Mouse (Mus musculus) C2C12 (cell line): ENCODE measurements around the gene Ano1. TPM values are rescaled to one million over a fixed set of nuclear protein-coding genes. Genes with fewer than 3 reads are reported as not detected.

Experiments
- H3K27me3 ChIP-seq: one replicate; pipeline ENCODE4 v1.6.1; 2011; ENCODE audit not compliant: control insufficient read depth, insufficient read depth, insufficient read length
- H3K36me3 ChIP-seq: one replicate; pipeline ENCODE4 v1.6.1; 2011; ENCODE audit not compliant: control insufficient read depth, insufficient read depth
- H3K4me3 ChIP-seq: one replicate; pipeline ENCODE4 v1.5.1; 2011; ENCODE audit warnings: mild to moderate bottlenecking, control low read depth; ENCODE audit not compliant: poor library complexity, insufficient read depth, severe bottlenecking
- H3K79me2 ChIP-seq: one replicate; pipeline ENCODE4 v1.6.1; 2011; ENCODE audit not compliant: control insufficient read depth, insufficient read depth
- H3K79me3 ChIP-seq: one replicate; pipeline ENCODE4 v1.6.1; 2011; ENCODE audit warnings: low read depth, control low read depth
- H3ac ChIP-seq: one replicate; pipeline ENCODE3; 2011; ENCODE audit warnings: low read depth; ENCODE audit not compliant: control insufficient read depth, insufficient read length
- CEBPB ChIP-seq: IDR thresholded peaks from one replicate; pipeline ENCODE4 v1.6.1; 2011; ENCODE audit warnings: low read depth, mild to moderate bottlenecking, control low read depth, moderate library complexity
- CTCF ChIP-seq: IDR thresholded peaks from one replicate; pipeline ENCODE4 v1.5.1; 2011; ENCODE audit not compliant: control insufficient read depth, insufficient read depth, insufficient read length
- FOSL1 ChIP-seq: IDR thresholded peaks from one replicate; pipeline ENCODE4 v1.8.0; 2011; ENCODE audit warnings: mild to moderate bottlenecking, low read length; ENCODE audit not compliant: poor library complexity, insufficient read depth, severe bottlenecking
- MAX ChIP-seq: IDR thresholded peaks from one replicate; pipeline ENCODE4 v1.6.1; 2011; ENCODE audit warnings: mild to moderate bottlenecking, control low read depth
- MYOD1 ChIP-seq: IDR thresholded peaks from one replicate; pipeline ENCODE4 v1.6.1; 2011; ENCODE audit warnings: low read depth; ENCODE audit not compliant: control insufficient read depth, insufficient read length
- MYOG ChIP-seq: IDR thresholded peaks from one replicate; pipeline ENCODE4 v1.6.1; 2011; ENCODE audit not compliant: control insufficient read depth, insufficient read length; ENCODE audit errors: extremely low read depth
- USF1 ChIP-seq: IDR thresholded peaks from one replicate; pipeline ENCODE4 v1.6.1; 2011; ENCODE audit warnings: low read depth, mild to moderate bottlenecking, control low read depth, moderate library complexity
- polyA plus RNA-seq: library from polyadenylated mRNA; unstranded; fragments of >200 nt; fragmentation: generic; extraction: Trizol; gene quantifications from one replicate; pipeline ENCODE4 v1.2.1, GENCODE M21; 2012; ENCODE audit warnings: missing spikeins

Gene Ano1
- polyA plus RNA-seq, 1 experiment: 2.7 TPM

GRCm38 (mm10) chr7:144719956-144720355, 31.8 kb downstream of the Ano1 start:
- H3ac ChIP-seq: no peak overlapping the region
- no peak overlapping the region for H3K4me3 ChIP-seq
- TF ChIP-seq MYOG (no peak), CEBPB (no peak), USF1 (no peak), CTCF (no peak), MYOD1 (no peak), MAX (no peak), FOSL1 (no peak)
- H3K27me3 ChIP-seq: peaks cover 7% of the 10 kb centered on the region
- no peaks in the 10 kb centered on the region for H3K36me3 ChIP-seq
- no peaks in the 10 kb centered on the region for H3K79me2 ChIP-seq
- no peaks in the 10 kb centered on the region for H3K79me3 ChIP-seq

GRCm38 (mm10) chr7:144717736-144718135, 34.0 kb downstream of the Ano1 start:
- H3ac ChIP-seq: no peak overlapping the region
- no peaks in the 10 kb centered on the region for H3K79me2 ChIP-seq
- H3K27me3 ChIP-seq: no peaks in the 10 kb centered on the region
- no peak for TF ChIP-seq FOSL1
- no peak for TF ChIP-seq MYOD1
- no peak overlapping the region for H3K4me3 ChIP-seq
- no peaks in the 10 kb centered on the region for H3K36me3 ChIP-seq
- H3K79me3 ChIP-seq: no peaks in the 10 kb centered on the region

- Histone ChIP-seq H3K36me3 (no peaks in the 10 kb centered on the region), H3K27me3 (no peaks in the 10 kb centered on the region), H3K79me3 (no peaks in the 10 kb centered on the region), H3K79me2 (no peaks in the 10 kb centered on the region), H3K4me3 (no peak overlapping the region), H3ac (no peak overlapping the region)
- TF ChIP-seq CTCF: no peak
- no peak for TF ChIP-seq MYOG
- TF ChIP-seq FOSL1: no peak
- no peak for TF ChIP-seq MYOD1
- TF ChIP-seq CEBPB: no peak
- TF ChIP-seq USF1: no peak
- no peak for TF ChIP-seq MAX
Observed at GRCm38 (mm10) chr7:144697870-144698269, 53.9 kb downstream of the Ano1 start.

GRCm38 (mm10) chr7:144696764-144697704, 54.7 kb downstream of the Ano1 start:
- Histone ChIP-seq H3ac (no peak overlapping the region), H3K4me3 (no peak overlapping the region), H3K79me2 (no peaks in the 10 kb centered on the region), H3K27me3 (no peaks in the 10 kb centered on the region), H3K36me3 (no peaks in the 10 kb centered on the region), H3K79me3 (no peaks in the 10 kb centered on the region)
- TF ChIP-seq USF1 (no peak), MYOD1 (no peak), FOSL1 (no peak), CEBPB (no peak), CTCF (peak; percentile 41)

- H3K36me3 ChIP-seq: no peaks in the 10 kb centered on the region
- H3ac ChIP-seq: no peak overlapping the region
- H3K79me3 ChIP-seq: no peaks in the 10 kb centered on the region
- TF ChIP-seq CTCF: no peak
- TF ChIP-seq MYOD1: no peak
- no peak for TF ChIP-seq CEBPB
- no peak for TF ChIP-seq MAX
- TF ChIP-seq FOSL1: no peak
- no peak for TF ChIP-seq USF1
- no peak for TF ChIP-seq MYOG
- H3K4me3 ChIP-seq: no peak overlapping the region
- H3K27me3 ChIP-seq: no peaks in the 10 kb centered on the region
- no peaks in the 10 kb centered on the region for H3K79me2 ChIP-seq
Observed at GRCm38 (mm10) chr7:144689855-144690254, 61.9 kb downstream of the Ano1 start.
